Mouse (Mus musculus): ENCODE measurements around the gene Klhl5. TPM values are rescaled to one million over a fixed set of nuclear protein-coding genes. Genes with fewer than 3 reads are reported as not detected.

Gene Klhl5
- polyA plus RNA-seq, 1 experiment from 2014 or later = 13.2 TPM

GRCm38 (mm10) chr5:65154287-65154686, 46.9 kb downstream of the Klhl5 start:
- no peak for ATAC-seq
- H3K27ac ChIP-seq = no peak overlapping the region
- H3K4me1 ChIP-seq (replicated peaks) = no peaks in the 10 kb centered on the region
- H3K27me3 ChIP-seq (replicated peaks) = no peaks in the 10 kb centered on the region
- no peak overlapping the region for H3K4me2 ChIP-seq (replicated peaks)
- H3K9me3 ChIP-seq = no peaks in the 10 kb centered on the region
- H3K36me3 ChIP-seq = no peaks in the 10 kb centered on the region
- 83% methylated on average over 6 of the region's 6 CpGs for WGBS
- no peak overlapping the region for H3K4me3 ChIP-seq (replicated peaks)
- H3K9ac ChIP-seq = no peak overlapping the region

- WGBS = 70% methylated on average over 2 of the region's 2 CpGs
- no peak overlapping the region for H3K4me3 ChIP-seq (replicated peaks)
- H3K9ac ChIP-seq = no peak overlapping the region
- no peaks in the 10 kb centered on the region for H3K9me3 ChIP-seq
- ATAC-seq = no peak
- H3K27ac ChIP-seq = no peak overlapping the region
- H3K27me3 ChIP-seq (replicated peaks) = no peaks in the 10 kb centered on the region
- H3K4me1 ChIP-seq (replicated peaks) = no peaks in the 10 kb centered on the region
- no peak overlapping the region for H3K4me2 ChIP-seq (replicated peaks)
- H3K36me3 ChIP-seq = no peaks in the 10 kb centered on the region
These were observed 49.5 kb downstream of the Klhl5 start for GRCm38 (mm10) chr5:65156853-65157252.

GRCm38 (mm10) chr5:65157412-65158381, 50.4 kb downstream of the Klhl5 start:
- Histone ChIP-seq H3K4me1 (replicated peaks) (no peaks in the 10 kb centered on the region), H3K9ac (no peak overlapping the region), H3K36me3 (no peaks in the 10 kb centered on the region), H3K4me2 (replicated peaks) (peak overlapping the region; percentile 39), H3K4me3 (replicated peaks) (no peak overlapping the region), H3K27ac (0 out of 2 replicates have a peak overlapping the region, but pooled peaks have one; percentile 13), H3K9me3 (no peaks in the 10 kb centered on the region), H3K27me3 (replicated peaks) (no peaks in the 10 kb centered on the region)
- ATAC-seq = peak; percentile 83
- WGBS = 56% methylated on average over 22 of the region's 22 CpGs

GRCm38 (mm10) chr5:65158696-65159305, 51.5 kb downstream of the Klhl5 start:
- WGBS = 90% methylated on average over 20 of the region's 20 CpGs
- Histone ChIP-seq H3K27me3 (replicated peaks) (no peaks in the 10 kb centered on the region), H3K9me3 (no peaks in the 10 kb centered on the region), H3K27ac (no peak overlapping the region), H3K4me2 (replicated peaks) (no peak overlapping the region), H3K4me1 (replicated peaks) (no peaks in the 10 kb centered on the region), H3K9ac (no peak overlapping the region), H3K4me3 (replicated peaks) (no peak overlapping the region), H3K36me3 (no peaks in the 10 kb centered on the region)
- ATAC-seq = no peak

- no peak overlapping the region for H3K4me3 ChIP-seq (replicated peaks)
- 55% methylated on average over 5 of the region's 5 CpGs for WGBS
- H3K36me3 ChIP-seq = peaks cover 2% of the 10 kb centered on the region; the same call in 1 of the 2 replicates
- H3K27ac ChIP-seq = no peak overlapping the region
- H3K9ac ChIP-seq = no peak overlapping the region
- H3K4me2 ChIP-seq (replicated peaks) = no peak overlapping the region
- no peaks in the 10 kb centered on the region for H3K27me3 ChIP-seq (replicated peaks)
- ATAC-seq = no peak
- H3K4me1 ChIP-seq (replicated peaks) = no peaks in the 10 kb centered on the region
- no peaks in the 10 kb centered on the region for H3K9me3 ChIP-seq
These were observed 55.7 kb downstream of the Klhl5 start for GRCm38 (mm10) chr5:65163001-65163400.

GRCm38 (mm10) chr5:65163489-65164092, 56.3 kb downstream of the Klhl5 start:
- WGBS = 72% methylated on average over 17 of the region's 17 CpGs
- H3K27me3 ChIP-seq (replicated peaks) = no peaks in the 10 kb centered on the region
- no peak overlapping the region for H3K9ac ChIP-seq
- H3K27ac ChIP-seq = no peak overlapping the region
- H3K4me2 ChIP-seq (replicated peaks) = no peak overlapping the region
- H3K9me3 ChIP-seq = no peaks in the 10 kb centered on the region
- no peak for ATAC-seq
- H3K4me1 ChIP-seq (replicated peaks) = peaks cover 1% of the 10 kb centered on the region; the same call in 1 of the 2 replicates
- H3K36me3 ChIP-seq = peaks cover 2% of the 10 kb centered on the region; the same call in 1 of the 2 replicates
- H3K4me3 ChIP-seq (replicated peaks) = no peak overlapping the region

GRCm38 (mm10) chr5:65170206-65170605, 62.9 kb downstream of the Klhl5 start:
- Histone ChIP-seq H3K36me3 (no peaks in the 10 kb centered on the region; the same call in 1 of the 2 replicates), H3K4me2 (replicated peaks) (no peak overlapping the region), H3K4me1 (replicated peaks) (peaks cover 6% of the 10 kb centered on the region; the same call in 1 of the 2 replicates), H3K9me3 (no peaks in the 10 kb centered on the region), H3K9ac (no peak overlapping the region), H3K27me3 (replicated peaks) (no peaks in the 10 kb centered on the region), H3K27ac (no peak overlapping the region), H3K4me3 (replicated peaks) (no peak overlapping the region)
- no peak for ATAC-seq
- WGBS = 86% methylated on average over 9 of the region's 9 CpGs

- peaks cover 2% of the 10 kb centered on the region; the same call in 1 of the 2 replicates for H3K4me1 ChIP-seq (replicated peaks)
- H3K4me3 ChIP-seq (replicated peaks) = no peak overlapping the region
- H3K27ac ChIP-seq = no peak overlapping the region
- 64% methylated on average over 26 of the region's 26 CpGs for WGBS
- no peaks in the 10 kb centered on the region for H3K27me3 ChIP-seq (replicated peaks)
- H3K4me2 ChIP-seq (replicated peaks) = peak overlapping the region; percentile 39
- H3K9me3 ChIP-seq = no peaks in the 10 kb centered on the region
- no peak overlapping the region for H3K9ac ChIP-seq
- H3K36me3 ChIP-seq = no peaks in the 10 kb centered on the region
- peak; percentile 47; the same call in 1 of the 2 replicates for ATAC-seq
These were observed 67.9 kb downstream of the Klhl5 start for GRCm38 (mm10) chr5:65175035-65175917.

- Histone ChIP-seq H3K4me2 (replicated peaks) (peak overlapping the region; percentile 39), H3K27ac (no peak overlapping the region), H3K36me3 (no peaks in the 10 kb centered on the region), H3K9ac (no peak overlapping the region), H3K4me3 (replicated peaks) (no peak overlapping the region), H3K9me3 (no peaks in the 10 kb centered on the region), H3K4me1 (replicated peaks) (peaks cover 2% of the 10 kb centered on the region; the same call in 1 of the 2 replicates), H3K27me3 (replicated peaks) (no peaks in the 10 kb centered on the region)
- no peak for ATAC-seq
- WGBS = 60% methylated on average over 13 of the region's 13 CpGs
These were observed 68.7 kb downstream of the Klhl5 start for GRCm38 (mm10) chr5:65175918-65176484.

GRCm38 (mm10) chr5:65177026-65177514, 69.7 kb downstream of the Klhl5 start:
- Histone ChIP-seq H3K9ac (no peak overlapping the region), H3K4me1 (replicated peaks) (peaks cover 2% of the 10 kb centered on the region; the same call in 1 of the 2 replicates), H3K4me2 (replicated peaks) (no peak overlapping the region), H3K9me3 (no peaks in the 10 kb centered on the region), H3K27me3 (replicated peaks) (no peaks in the 10 kb centered on the region), H3K4me3 (replicated peaks) (no peak overlapping the region), H3K27ac (no peak overlapping the region), H3K36me3 (no peaks in the 10 kb centered on the region)
- peak; percentile 41; the same call in 1 of the 2 replicates for ATAC-seq
- 27% methylated on average over 11 of the region's 11 CpGs for WGBS

GRCm38 (mm10) chr5:65178477-65178876, 71.1 kb downstream of the Klhl5 start:
- Histone ChIP-seq H3K27me3 (replicated peaks) (no peaks in the 10 kb centered on the region), H3K9me3 (no peaks in the 10 kb centered on the region), H3K36me3 (no peaks in the 10 kb centered on the region), H3K4me2 (replicated peaks) (no peak overlapping the region), H3K27ac (no peak overlapping the region), H3K4me1 (replicated peaks) (peaks cover 2% of the 10 kb centered on the region; the same call in 1 of the 2 replicates), H3K9ac (no peak overlapping the region), H3K4me3 (replicated peaks) (no peak overlapping the region)
- ATAC-seq = no peak
- 90% methylated on average over 9 of the region's 9 CpGs for WGBS
